Mouse (Mus musculus): Measurements from ENCODE around the gene Actb.

Gene Actb

GRCm38 (mm10) chr5:142906532-142907047 is at the start of gene Actb:
Gene Actb (minus strand): TSS chr5:142906754.
- DNase-seq (ENCODE audit: low spot score): peak; percentile 97

GRCm38 (mm10) chr5:142953641-142954040 is 47.1 kb upstream of the Actb start:
- DNase-seq (ENCODE audit: low spot score): no peak

GRCm38 (mm10) chr5:142950405-142950804 is 43.9 kb upstream of the Actb start:
- no peak for DNase-seq (ENCODE audit: low spot score)

GRCm38 (mm10) chr5:142949580-142949979 is 43.0 kb upstream of the Actb start:
- no peak for DNase-seq (ENCODE audit: low spot score)

GRCm38 (mm10) chr5:142947460-142947859 is 40.9 kb upstream of the Actb start:
- no peak for DNase-seq (ENCODE audit: low spot score)

GRCm38 (mm10) chr5:142944979-142945682 is 38.6 kb upstream of the Actb start:
- no peak for DNase-seq (ENCODE audit: low spot score)

- no peak for DNase-seq (ENCODE audit: low spot score)
These were observed 33.8 kb upstream of the Actb start for GRCm38 (mm10) chr5:142940393-142940792.

- no peak for DNase-seq (ENCODE audit: low spot score)
These were observed 31.6 kb upstream of the Actb start for GRCm38 (mm10) chr5:142937956-142938727.

GRCm38 (mm10) chr5:142936336-142936719 is 29.8 kb upstream of the Actb start:
- peak; percentile 82 for DNase-seq (ENCODE audit: low spot score)

GRCm38 (mm10) chr5:142935642-142936335 is 29.2 kb upstream of the Actb start:
- no peak for DNase-seq (ENCODE audit: low spot score)

- DNase-seq (ENCODE audit: low spot score): no peak
These were observed 26.2 kb upstream of the Actb start for GRCm38 (mm10) chr5:142932731-142933130.

GRCm38 (mm10) chr5:142932084-142932685 is 25.6 kb upstream of the Actb start:
- DNase-seq (ENCODE audit: low spot score): peak; percentile 73

GRCm38 (mm10) chr5:142931241-142931745 is 24.7 kb upstream of the Actb start:
- no peak for DNase-seq (ENCODE audit: low spot score)

GRCm38 (mm10) chr5:142929400-142929752 is 22.8 kb upstream of the Actb start:
- no peak for DNase-seq (ENCODE audit: low spot score)

- DNase-seq (ENCODE audit: low spot score): peak; percentile 62
These were observed 22.3 kb upstream of the Actb start for GRCm38 (mm10) chr5:142928749-142929399.

- no peak for DNase-seq (ENCODE audit: low spot score)
These were observed 20.9 kb upstream of the Actb start for GRCm38 (mm10) chr5:142927341-142927930.

- DNase-seq (ENCODE audit: low spot score): no peak
These were observed 20.3 kb upstream of the Actb start for GRCm38 (mm10) chr5:142926940-142927228.

GRCm38 (mm10) chr5:142926204-142926939 is 19.8 kb upstream of the Actb start:
- no peak for DNase-seq (ENCODE audit: low spot score)

GRCm38 (mm10) chr5:142924336-142924959 is 17.9 kb upstream of the Actb start:
- DNase-seq (ENCODE audit: low spot score): no peak

- DNase-seq (ENCODE audit: low spot score): no peak
These were observed 17.2 kb upstream of the Actb start for GRCm38 (mm10) chr5:142923781-142924180.
